Mouse (Mus musculus) spleen, adult 2 months (tissue): ENCODE measurements around the gene Olfr330. TPM values are rescaled to one million over a fixed set of nuclear protein-coding genes. Genes with fewer than 3 reads are reported as not detected.
A peak's percentile ranks its signal among the peaks of the same experiment; 100 is the strongest.
"Not testable (repeated sequence)": the region's sequence is repeated elsewhere in the genome, so short reads cannot be mapped to it uniquely, and the experiment has no call there.

Source experiments
- DNase-seq, 2 experiments: peaks; one replicate each; pipeline versions ENCODE4 v3.0.0 to v3.0.0-alpha.2; 2012 to 2021; ENCODE audit warnings: low spot score in 2 of 2, low read depth in 1 of 2
- H3K27ac ChIP-seq: fragments of 200-500 bp; 2 replicates; pipeline ENCODE4 v1.5.1; 2012; ENCODE audit warnings: low read length, inconsistent platforms; ENCODE audit not compliant: insufficient read depth
- H3K27me3 ChIP-seq: fragments of 200-500 bp; 2 replicates; pipeline ENCODE4 v1.6.1; 2012; ENCODE audit warnings: mild to moderate bottlenecking, moderate library complexity, low read length, inconsistent platforms; ENCODE audit not compliant: control insufficient read depth, insufficient read depth
- H3K36me3 ChIP-seq: fragments of 200-500 bp; 2 replicates; pipeline ENCODE4 v1.6.1; 2012; ENCODE audit warnings: mild to moderate bottlenecking, low read length, inconsistent platforms; ENCODE audit not compliant: control insufficient read depth, insufficient read depth
- H3K4me1 ChIP-seq: fragments of 200-500 bp; 2 replicates; pipeline ENCODE4 v1.6.1; 2011; ENCODE audit warnings: inconsistent platforms; ENCODE audit not compliant: control insufficient read depth, insufficient read depth, insufficient read length
- H3K4me3 ChIP-seq: fragments of 200-500 bp; 2 replicates; pipeline ENCODE4 v1.5.1; 2011; ENCODE audit warnings: mild to moderate bottlenecking, inconsistent platforms; ENCODE audit not compliant: insufficient read depth, insufficient read length; ENCODE audit errors: extremely low read depth
- CTCF ChIP-seq: fragments of 200-500 bp; IDR thresholded peaks from 2 replicates; pipeline ENCODE4 v1.5.1; 2011; ENCODE audit warnings: mild to moderate bottlenecking, inconsistent platforms; ENCODE audit not compliant: insufficient read depth, insufficient read length, insufficient replicate concordance; ENCODE audit errors: extremely low read depth
- POLR2A ChIP-seq: fragments of 200-500 bp; IDR thresholded peaks from 2 replicates; pipeline ENCODE4 v1.6.1; 2011; ENCODE audit warnings: low read depth, low read length, inconsistent platforms
- WGBS: fragments of 180-500 bp; shearing (Covaris S2); methylation state at CpG from one replicate; pipeline ENCODE4 v1.1.7; 2018; 5-methylcytosine and 5-hydroxymethylcytosine counted together
- polyA plus RNA-seq: library from polyadenylated mRNA; depleted of rRNA; stranded (reverse); fragments of >200 nt; gene quantifications from 2 replicates; pipeline ENCODE4 v1.2.3, GENCODE M21; 2012; rRNA removed

Gene Olfr330
- polyA plus RNA-seq, result not detected in 2 replicates

- H3K4me1 ChIP-seq, H3K4me3 ChIP-seq, DNase-seq, H3K36me3 ChIP-seq, H3K27ac ChIP-seq, H3K27me3 ChIP-seq: not testable (repeated sequence)
Measured at GRCm38 (mm10) chr11:58534736-58535135, at the start of gene Olfr330. Olfr330 (minus strand) TSS chr11:58534836.

GRCm38 (mm10) chr11:58578636-58579035, 44.0 kb upstream of the Olfr330 start:
- no peak for DNase-seq
- 81% methylated on average over 8 of the region's 8 CpGs for WGBS
- no peaks in the 10 kb centered on the region for H3K36me3 ChIP-seq
- H3K4me3 ChIP-seq, result no peak overlapping the region
- H3K27me3 ChIP-seq, result no peaks in the 10 kb centered on the region
- H3K27ac ChIP-seq, result no peak overlapping the region
- no peaks in the 10 kb centered on the region for H3K4me1 ChIP-seq
- no peak for TF ChIP-seq CTCF
- no peak for TF ChIP-seq POLR2A

- Histone ChIP-seq H3K4me3 (no peak within 1 kb of the TSS), H3K27me3 (no peaks in the 10 kb centered on the region), H3K27ac (no peak within 1 kb of the TSS), H3K36me3 (no peaks in the 10 kb centered on the region), H3K4me1 (no peaks in the 10 kb centered on the region)
- TF ChIP-seq POLR2A, result no peak
- TF ChIP-seq CTCF, result no peak
- WGBS, result 80% methylated on average over 1 of the region's 1 CpGs
- DNase-seq, result no peak
Measured at GRCm38 (mm10) chr11:58577430-58577829, 42.8 kb upstream of the Olfr330 start, which contains the start of gene Olfr325. Olfr325 (plus strand) TSS chr11:58577730.

- no peaks in the 10 kb centered on the region for H3K4me1 ChIP-seq
- TF ChIP-seq CTCF (no peak), POLR2A (no peak)
- 84% methylated on average over 5 of the region's 5 CpGs for WGBS
- H3K27me3 ChIP-seq, result no peaks in the 10 kb centered on the region
- no peaks in the 10 kb centered on the region for H3K36me3 ChIP-seq
- no peak within 1 kb of the TSS for H3K4me3 ChIP-seq
- H3K27ac ChIP-seq, result no peak within 1 kb of the TSS
- DNase-seq, result no peak
Measured at GRCm38 (mm10) chr11:58570405-58570804, 35.8 kb upstream of the Olfr330 start, which contains the start of gene Olfr224. Olfr224 (minus strand) TSS chr11:58570553.

- no peak for TF ChIP-seq POLR2A
- TF ChIP-seq CTCF, result no peak
- Histone ChIP-seq H3K4me3 (no peak within 1 kb of the TSS), H3K27me3 (no peaks in the 10 kb centered on the region), H3K4me1 (no peaks in the 10 kb centered on the region), H3K27ac (no peak within 1 kb of the TSS), H3K36me3 (no peaks in the 10 kb centered on the region)
- no peak for DNase-seq
- WGBS, result 78% methylated on average over 1 of the region's 1 CpGs
Measured at GRCm38 (mm10) chr11:58555536-58555935, 20.9 kb upstream of the Olfr330 start, which contains the start of gene Olfr328. Olfr328 (minus strand) TSS chr11:58555636.

- DNase-seq, result no peak
- Histone ChIP-seq H3K27ac (no peak within 1 kb of the TSS), H3K36me3 (no peaks in the 10 kb centered on the region), H3K27me3 (no peaks in the 10 kb centered on the region), H3K4me3 (no peak within 1 kb of the TSS), H3K4me1 (no peaks in the 10 kb centered on the region)
- TF ChIP-seq POLR2A, result no peak
- TF ChIP-seq CTCF, result no peak
- WGBS, result 90% methylated on average over 5 of the region's 5 CpGs
Measured at GRCm38 (mm10) chr11:58546322-58546721, 11.7 kb upstream of the Olfr330 start, which contains the start of gene Olfr329-ps. Olfr329-ps (minus strand) TSS chr11:58546422.

GRCm38 (mm10) chr11:58519756-58520155, 14.9 kb downstream of the Olfr330 start:
- H3K27me3 ChIP-seq, H3K36me3 ChIP-seq, H3K4me1 ChIP-seq, H3K27ac ChIP-seq, H3K4me3 ChIP-seq: not testable (repeated sequence)
- WGBS, result 83% methylated on average over 7 of the region's 9 CpGs
- peak in 1 of 2 experiments; percentile 18 for DNase-seq

GRCm38 (mm10) chr11:58518916-58519315, 15.7 kb downstream of the Olfr330 start:
- DNase-seq, result peak in 1 of 2 experiments; percentile 80
- not testable (repeated sequence) for H3K4me1 ChIP-seq, H3K27me3 ChIP-seq, H3K4me3 ChIP-seq, H3K27ac ChIP-seq, H3K36me3 ChIP-seq
- WGBS, result 93% methylated on average over 18 of the region's 18 CpGs

GRCm38 (mm10) chr11:58509058-58509457, 25.6 kb downstream of the Olfr330 start:
- H3K27me3 ChIP-seq, H3K4me1 ChIP-seq, H3K36me3 ChIP-seq, DNase-seq, H3K27ac ChIP-seq, H3K4me3 ChIP-seq: not testable (repeated sequence)
- 87% methylated on average over 19 of the region's 19 CpGs for WGBS

- DNase-seq, H3K36me3 ChIP-seq, H3K27ac ChIP-seq, H3K4me1 ChIP-seq, H3K27me3 ChIP-seq, H3K4me3 ChIP-seq: not testable (repeated sequence)
Measured at GRCm38 (mm10) chr11:58502472-58502871, 32.2 kb downstream of the Olfr330 start, which contains the start of gene Olfr331. Olfr331 (minus strand) TSS chr11:58502572.
